Mouse (Mus musculus) ES-Bruce4 (cell line): Measurements from ENCODE around the gene Dst.

Experiments used
- CTCF ChIP-seq: IDR thresholded peaks from one replicate; pipeline ENCODE4 v1.8.1; 2011; ENCODE audit warnings: low read depth, low read length
- EP300 ChIP-seq: IDR thresholded peaks from 2 replicates; pipeline ENCODE4 v1.6.1; 2011; ENCODE audit warnings: low read depth, low read length; ENCODE audit not compliant: insufficient read depth
- POLR2A ChIP-seq: IDR thresholded peaks from one replicate; pipeline ENCODE4 v1.8.1; 2011; ENCODE audit warnings: low read length; ENCODE audit not compliant: insufficient read depth

DNA sequence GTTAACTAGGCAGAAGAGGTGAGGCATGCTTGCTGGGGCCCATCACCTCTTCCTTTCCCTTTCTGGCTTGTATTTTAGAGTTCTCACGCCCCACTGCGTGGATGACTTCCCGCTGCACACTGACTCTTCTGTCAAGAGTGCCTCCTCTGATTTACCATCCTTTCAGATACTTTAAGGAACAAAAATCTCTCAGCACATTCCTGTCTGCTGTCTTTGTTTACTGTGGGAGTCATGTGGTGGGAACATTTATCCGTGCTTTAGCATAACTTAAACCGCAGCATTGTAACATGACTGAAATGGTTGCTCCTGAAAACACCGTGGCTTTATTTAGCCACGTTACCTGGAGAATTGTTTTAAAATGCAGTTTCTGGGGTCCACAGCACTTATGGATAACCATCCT is 182.7 kb downstream of the Dst start:
- no peak for TF ChIP-seq CTCF
- no peak for TF ChIP-seq POLR2A
- TF ChIP-seq EP300, result no peak
